Mouse (Mus musculus) lung, postnatal 0 days (tissue): ENCODE data around the gene Eif2a. TPM values are rescaled to one million over a fixed set of nuclear protein-coding genes. Genes with fewer than 3 reads are reported as not detected.

Source experiments
- ATAC-seq: fragments of 200-750 bp; cut with Nextera tagmentation; 2 replicates; pipeline ENCODE4 v1.8.0; 2017; ENCODE audit warnings: moderate library complexity
- DNase-seq: peaks from one replicate; pipeline ENCODE4 v3.0.0-alpha.2; 2016; ENCODE audit warnings: low spot score
- H3K27ac ChIP-seq: fragments of 300-500 bp; sonication (generic); 2 replicates; pipeline ENCODE4 v1.5.1; 2014; ENCODE audit warnings: antibody characterized with exemption, mild to moderate bottlenecking, low read length, mixed read lengths
- H3K27me3 ChIP-seq: fragments of 300-500 bp; sonication (generic); replicated peaks from 2 replicates; pipeline ENCODE4 v1.6.1; 2014; ENCODE audit warnings: low read length, mixed read lengths; ENCODE audit not compliant: insufficient read depth
- H3K36me3 ChIP-seq: fragments of 300-500 bp; sonication (generic); 2 replicates; pipeline ENCODE4 v1.6.1; 2014; ENCODE audit warnings: low read length, mixed read lengths; ENCODE audit not compliant: insufficient read depth
- H3K4me1 ChIP-seq: fragments of 300-500 bp; sonication (generic); 2 replicates; pipeline ENCODE4 v1.6.1; 2014; ENCODE audit warnings: antibody characterized with exemption, low read depth, low read length, mixed read lengths; ENCODE audit not compliant: insufficient read depth
- H3K4me2 ChIP-seq: fragments of 300-500 bp; sonication (generic); replicated peaks from 2 replicates; pipeline ENCODE4 v1.6.1; 2014; ENCODE audit warnings: low read depth, mild to moderate bottlenecking, low read length, moderate library complexity, mixed read lengths
- H3K4me3 ChIP-seq: fragments of 300-500 bp; sonication (generic); 2 replicates; pipeline ENCODE4 v1.5.1; 2014; ENCODE audit warnings: low read depth, low read length
- H3K9ac ChIP-seq: fragments of 300-500 bp; sonication (generic); replicated peaks from 2 replicates; pipeline ENCODE4 v1.6.1; 2014; ENCODE audit warnings: low read depth, mild to moderate bottlenecking
- H3K9me3 ChIP-seq: fragments of 300-500 bp; sonication (generic); 2 replicates; pipeline ENCODE4 v1.6.1; 2016; ENCODE audit warnings: low read length, mixed read lengths
- CTCF ChIP-seq: IDR thresholded peaks from 2 replicates; pipeline ENCODE4 v1.5.1; 2016; ENCODE audit warnings: antibody characterized with exemption, mild to moderate bottlenecking
- EP300 ChIP-seq: IDR thresholded peaks from 2 replicates; pipeline ENCODE4 v1.6.1; 2016; ENCODE audit warnings: antibody characterized with exemption, mild to moderate bottlenecking, control low read depth
- WGBS: fragments of 180-500 bp; shearing (Covaris S2); extraction: QIAGEN DNeasy Blood & Tissue Kit; methylation state at CpG from one replicate; pipeline ENCODE4 v1.1.7; 2014; 5-methylcytosine and 5-hydroxymethylcytosine counted together
- polyA plus RNA-seq: library from polyadenylated mRNA; unstranded; fragments of >200 nt; fragmentation: Nextera tagmentation; extraction: Ambion mirVana; gene quantifications from 2 replicates; pipeline ENCODE4 v1.2.1, GENCODE M21; 2015

The Eif2a gene
- polyA plus RNA-seq, 1 experiment from 2014 or later: 25.7 TPM

DNA sequence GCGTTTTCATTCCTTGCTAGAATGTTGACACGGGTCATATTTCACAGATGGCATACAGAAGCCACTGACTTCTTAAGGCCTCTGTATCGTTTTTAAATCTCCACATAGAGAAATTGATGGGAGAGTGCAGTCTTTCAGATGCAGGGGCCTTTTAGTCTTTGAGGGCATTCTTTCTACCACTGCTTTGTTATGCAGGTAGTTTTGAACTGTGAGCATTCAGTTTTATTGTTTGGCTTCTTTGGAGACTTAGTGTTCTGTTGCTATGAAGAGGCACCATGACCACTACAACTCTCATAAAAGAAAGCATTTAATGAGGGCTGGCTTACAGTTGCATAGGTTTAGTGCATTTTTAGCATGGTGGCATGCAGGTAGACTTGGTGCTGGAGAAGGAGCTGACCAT lies 11.0 kb downstream of the Eif2a start:
- H3K9ac ChIP-seq: no peak overlapping the region
- no peak for DNase-seq
- no peaks in the 10 kb centered on the region for H3K27me3 ChIP-seq
- no peak for ATAC-seq
- H3K27ac ChIP-seq: no peak overlapping the region
- no peaks in the 10 kb centered on the region for H3K9me3 ChIP-seq
- WGBS: 88% methylated on average over 3 of the region's 3 CpGs
- peaks cover 16% of the 10 kb centered on the region; the same call in 1 of the 2 replicates for H3K36me3 ChIP-seq
- TF ChIP-seq CTCF: no peak
- TF ChIP-seq EP300: no peak
- H3K4me3 ChIP-seq: no peak overlapping the region
- H3K4me1 ChIP-seq: no peaks in the 10 kb centered on the region
- no peak overlapping the region for H3K4me2 ChIP-seq

DNA sequence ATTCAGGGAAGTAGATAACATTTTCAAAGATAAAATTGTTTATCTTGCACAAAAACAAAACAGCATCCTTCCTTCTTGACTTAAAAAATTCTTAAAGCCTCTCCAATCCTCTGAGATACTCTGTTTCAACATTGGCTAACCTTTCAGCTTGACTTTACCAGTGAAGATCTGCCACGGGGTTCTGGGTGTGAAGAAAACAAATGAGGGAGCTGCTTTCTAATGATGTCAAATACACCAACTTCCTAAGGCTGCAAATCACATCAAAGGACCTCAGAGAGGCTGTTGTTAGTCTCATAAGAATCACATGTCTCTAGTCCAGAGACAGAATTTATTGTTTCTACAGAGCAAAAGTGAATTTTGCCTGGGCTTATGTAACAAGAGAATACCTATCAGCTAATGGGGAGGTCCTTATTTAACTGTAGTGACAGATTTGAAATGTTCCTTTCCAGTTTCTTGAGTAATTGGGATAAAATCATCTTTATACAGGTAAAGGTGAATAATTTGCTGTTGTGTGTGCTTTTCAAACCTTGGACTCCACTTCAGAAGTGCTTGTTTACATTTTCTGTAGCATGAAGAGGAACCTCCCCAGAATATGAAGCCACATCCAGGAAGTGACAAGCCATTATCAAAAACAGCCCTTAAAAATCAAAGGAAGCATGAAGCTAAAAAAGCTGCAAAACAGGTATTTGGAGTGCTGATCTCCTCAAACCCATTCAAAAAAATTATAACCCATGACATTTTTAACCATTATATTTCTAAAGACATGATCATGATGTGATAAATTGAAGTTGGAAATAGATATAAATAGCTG lies 26.6 kb downstream of the Eif2a start:
- H3K27ac ChIP-seq: no peak overlapping the region
- ATAC-seq (no peak), DNase-seq (peak; percentile 6)
- H3K36me3 ChIP-seq: peaks cover 20% of the 10 kb centered on the region; the same call in 1 of the 2 replicates
- no peaks in the 10 kb centered on the region for H3K4me1 ChIP-seq
- no peak overlapping the region for H3K4me3 ChIP-seq
- 51% methylated on average over 1 of the region's 1 CpGs for WGBS
- TF ChIP-seq CTCF (no peak), EP300 (no peak)
- no peaks in the 10 kb centered on the region for H3K9me3 ChIP-seq
- H3K4me2 ChIP-seq: no peak overlapping the region
- no peak overlapping the region for H3K9ac ChIP-seq
- no peaks in the 10 kb centered on the region for H3K27me3 ChIP-seq

- no peak for ATAC-seq
- no peak for DNase-seq
- H3K4me2 ChIP-seq: no peak overlapping the region
- H3K9ac ChIP-seq: no peak overlapping the region
- peaks cover 20% of the 10 kb centered on the region; the same call in 1 of the 2 replicates for H3K36me3 ChIP-seq
- no peak overlapping the region for H3K27ac ChIP-seq
- TF ChIP-seq CTCF (no peak), EP300 (no peak)
- H3K4me1 ChIP-seq: no peaks in the 10 kb centered on the region
- H3K4me3 ChIP-seq: no peak overlapping the region
- WGBS: 84% methylated on average over 7 of the region's 7 CpGs
- no peaks in the 10 kb centered on the region for H3K27me3 ChIP-seq
- no peaks in the 10 kb centered on the region for H3K9me3 ChIP-seq
Observed at GRCm38 (mm10) chr3:58556649-58557048, 31.0 kb downstream of the Eif2a start.

- 34% methylated on average over 2 of the region's 2 CpGs for WGBS
- Histone ChIP-seq H3K4me1 (no peaks in the 10 kb centered on the region), H3K27ac (no peak overlapping the region), H3K9me3 (no peaks in the 10 kb centered on the region), H3K36me3 (peaks cover 16% of the 10 kb centered on the region; the same call in 1 of the 2 replicates), H3K4me2 (no peak overlapping the region), H3K9ac (no peak overlapping the region), H3K27me3 (no peaks in the 10 kb centered on the region), H3K4me3 (no peak overlapping the region)
- DNase-seq: peak; percentile 11
- no peak for ATAC-seq
- TF ChIP-seq EP300 (no peak), CTCF (no peak)
Observed at GRCm38 (mm10) chr3:58559887-58560286, 34.3 kb downstream of the Eif2a start.

GRCm38 (mm10) chr3:58561437-58561836 lies 35.8 kb downstream of the Eif2a start:
- 64% methylated on average over 2 of the region's 2 CpGs for WGBS
- TF ChIP-seq EP300 (no peak), CTCF (no peak)

GRCm38 (mm10) chr3:58570821-58571220 lies 45.2 kb downstream of the Eif2a start:
- H3K27ac ChIP-seq: no peak overlapping the region
- H3K36me3 ChIP-seq: no peaks in the 10 kb centered on the region
- ATAC-seq (no peak), DNase-seq (no peak)
- WGBS: 86% methylated on average over 3 of the region's 3 CpGs
- H3K4me1 ChIP-seq: no peaks in the 10 kb centered on the region
- no peak overlapping the region for H3K4me3 ChIP-seq
- H3K9me3 ChIP-seq: no peaks in the 10 kb centered on the region
- H3K27me3 ChIP-seq: no peaks in the 10 kb centered on the region
- TF ChIP-seq CTCF (no peak), EP300 (no peak)
- H3K4me2 ChIP-seq: no peak overlapping the region
- H3K9ac ChIP-seq: no peak overlapping the region

More at GRCm38 (mm10) chr3:58561437-58561836, 35.8 kb downstream of the Eif2a start:
- no peak for ATAC-seq
- Histone ChIP-seq H3K9ac (no peak overlapping the region), H3K4me1 (no peaks in the 10 kb centered on the region), H3K27ac (no peak overlapping the region), H3K4me3 (no peak overlapping the region), H3K4me2 (no peak overlapping the region), H3K36me3 (0 out of 2 replicates have a peak, but pooled peaks cover 8% of the 10 kb centered on the region), H3K9me3 (no peaks in the 10 kb centered on the region), H3K27me3 (no peaks in the 10 kb centered on the region)
- no peak for DNase-seq
